Mouse (Mus musculus) spleen, adult 2 months (tissue): Measurements from ENCODE around the gene Nyap1.

ENCODE experiments used
- CTCF ChIP-seq: fragments of 200-500 bp; IDR thresholded peaks from 2 replicates; pipeline ENCODE4 v1.5.1; 2011; ENCODE audit warnings: mild to moderate bottlenecking, inconsistent platforms; ENCODE audit not compliant: insufficient read depth, insufficient read length, insufficient replicate concordance; ENCODE audit errors: extremely low read depth
- POLR2A ChIP-seq: fragments of 200-500 bp; IDR thresholded peaks from 2 replicates; pipeline ENCODE4 v1.6.1; 2011; ENCODE audit warnings: low read depth, low read length, inconsistent platforms

DNA sequence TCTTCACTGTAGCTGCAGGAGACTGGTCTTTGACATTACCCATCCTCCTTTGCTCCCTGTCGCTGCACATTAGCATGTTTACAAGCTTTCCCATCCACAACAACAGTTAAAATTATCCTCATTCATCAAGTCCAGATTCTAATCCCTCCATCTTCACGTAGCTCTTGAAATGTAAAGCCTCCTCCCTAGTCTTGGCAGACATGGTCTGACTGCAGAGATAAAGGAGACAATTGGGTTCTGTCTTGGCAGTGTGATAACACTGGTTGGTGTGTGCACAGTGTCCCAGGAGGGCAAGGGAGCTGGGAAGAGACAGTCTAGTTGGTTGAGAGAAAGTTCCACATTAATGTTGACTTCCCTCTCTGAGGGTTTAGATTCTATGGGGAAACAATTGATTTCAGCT is 41.6 kb downstream of the Nyap1 start:
- TF ChIP-seq CTCF: no peak
- TF ChIP-seq POLR2A: no peak
